Mouse (Mus musculus) frontal cortex, postnatal 10 days (tissue): ENCODE results near the gene Nedd4.
"Not testable (repeated sequence)": the region's sequence is repeated elsewhere in the genome, so short reads cannot be mapped to it uniquely, and the experiment has no call there.

ENCODE experiments used
- DNase-seq, 2 experiments: peaks; one replicate each; pipeline ENCODE4 v3.0.0; 2022; ENCODE audit warnings: low spot score in 2 of 2, mixed read lengths in 1 of 2

Nedd4 gene

GRCm38 (mm10) chr9:72652961-72653360 is 9.2 kb upstream of the Nedd4 start:
- no peak for DNase-seq

- no peak for DNase-seq
These were observed 8.6 kb upstream of the Nedd4 start for GRCm38 (mm10) chr9:72653533-72653932.

GRCm38 (mm10) chr9:72654593-72655242 is 7.4 kb upstream of the Nedd4 start:
- peak in 1 of 2 experiments; percentile 48 for DNase-seq

GRCm38 (mm10) chr9:72655602-72656001 is 6.5 kb upstream of the Nedd4 start:
- no peak for DNase-seq

GRCm38 (mm10) chr9:72656491-72656890 is 5.7 kb upstream of the Nedd4 start:
- no peak for DNase-seq

- DNase-seq = no peak
These were observed 5.2 kb upstream of the Nedd4 start for GRCm38 (mm10) chr9:72656940-72657339.

GRCm38 (mm10) chr9:72657694-72658093 is 4.5 kb upstream of the Nedd4 start:
- DNase-seq = no peak

- DNase-seq = no peak
These were observed 2.0 kb upstream of the Nedd4 start for GRCm38 (mm10) chr9:72660139-72660538.

GRCm38 (mm10) chr9:72660911-72661310 is 1.2 kb upstream of the Nedd4 start:
- no peak for DNase-seq

- no peak for DNase-seq
These were observed 618 bp upstream of the Nedd4 start for GRCm38 (mm10) chr9:72661561-72661894.

- DNase-seq = peak; percentile 71 to 75
These were observed 766 bp downstream of the Nedd4 start for GRCm38 (mm10) chr9:72662691-72663533.

- no peak for DNase-seq
These were observed 1.4 kb downstream of the Nedd4 start for GRCm38 (mm10) chr9:72663534-72663918.

- no peak for DNase-seq
These were observed 2.5 kb downstream of the Nedd4 start for GRCm38 (mm10) chr9:72664409-72665351.

- DNase-seq = no peak
These were observed 3.4 kb downstream of the Nedd4 start for GRCm38 (mm10) chr9:72665517-72665916.

- not testable (repeated sequence) for DNase-seq
These were observed 4.3 kb downstream of the Nedd4 start for GRCm38 (mm10) chr9:72666352-72667021.

- no peak for DNase-seq
These were observed 5.0 kb downstream of the Nedd4 start for GRCm38 (mm10) chr9:72667126-72667525.

GRCm38 (mm10) chr9:72669383-72669782 is 7.2 kb downstream of the Nedd4 start:
- DNase-seq = no peak

GRCm38 (mm10) chr9:72672361-72672760 is 10.2 kb downstream of the Nedd4 start:
- peak; percentile 62 to 76 for DNase-seq

- DNase-seq = no peak
These were observed 13.0 kb downstream of the Nedd4 start for GRCm38 (mm10) chr9:72674957-72675744.

GRCm38 (mm10) chr9:72675745-72676200 is 13.6 kb downstream of the Nedd4 start:
- DNase-seq = no peak

GRCm38 (mm10) chr9:72677659-72678058 is 15.5 kb downstream of the Nedd4 start:
- no peak for DNase-seq
